In the genomic region with DNA sequence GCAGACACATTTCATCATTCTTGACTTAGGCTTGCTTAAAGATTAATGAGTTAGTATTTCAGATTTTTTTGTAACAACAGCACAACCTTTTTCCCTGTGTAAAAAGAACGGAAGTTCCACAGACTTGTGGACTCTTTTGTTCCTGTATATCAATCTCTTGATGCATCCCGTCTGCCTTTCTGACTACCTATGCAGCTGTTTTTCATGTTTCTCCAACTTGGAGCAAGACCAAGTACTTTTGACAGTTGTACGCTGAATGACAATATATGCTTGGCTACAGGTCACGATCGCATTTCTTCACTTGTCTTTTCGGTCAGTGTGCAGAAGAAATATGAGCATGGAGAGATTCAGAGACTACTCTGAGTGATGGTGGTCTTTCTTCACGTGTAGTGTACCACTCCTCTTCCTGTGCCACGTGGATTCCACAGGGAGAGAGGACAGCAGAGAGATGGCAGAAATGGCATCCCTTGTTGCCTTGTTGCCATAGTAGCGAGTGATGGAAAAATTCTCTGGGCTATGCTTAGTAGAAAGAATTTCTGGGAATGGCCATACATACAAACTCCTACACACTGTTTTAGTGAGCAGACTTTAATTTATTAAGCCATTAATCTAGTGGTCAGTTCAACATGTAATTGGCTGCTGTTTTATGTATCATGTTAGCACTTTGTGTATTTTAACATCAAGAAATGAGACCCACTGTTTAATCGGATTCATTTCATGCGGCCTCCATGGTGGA, we compare ENCODE assay signal across 27 mouse cellular contexts.
DNase-seq lines count a peak whose midpoint lies in the region; ATAC-seq and TF ChIP-seq lines count a peak whose summit lies in the region.
"Had no signal": no experiment of that assay in that cellular context is flagged by ENCODE, and none has a peak within 500 bp of the region (broad histone marks: within the 10 kb centered on the region; RNA-seq: fewer than 3 reads in every experiment).

No protein-coding gene starts in this region.

- H3K36me3 ChIP-seq in kidney, embryonic 15.5 days: no peaks in the 10 kb centered on the region
- H3K36me3 ChIP-seq in stomach, embryonic 14.5 days (ENCODE audit: control insufficient read depth, insufficient read depth, low read length): no peaks in the 10 kb centered on the region
- no peaks in the 10 kb centered on the region for H3K36me3 ChIP-seq in stomach, postnatal 0 days (ENCODE audit: control insufficient read depth, insufficient read depth, low read length)
- H3K36me3 ChIP-seq: embryonic facial prominence, embryonic 10.5 days; forebrain, embryonic 12.5 days; heart, embryonic 10.5 days; heart, embryonic 13.5 days had no signal

- H3K27ac ChIP-seq in kidney, embryonic 15.5 days: 0 out of 2 replicates have a peak overlapping the region, but pooled peaks have one; percentile 66
- H3K27ac ChIP-seq in stomach, embryonic 14.5 days (ENCODE audit: low read length): no peak overlapping the region; the same call in 1 of the 2 replicates
- no peak overlapping the region for H3K27ac ChIP-seq in stomach, postnatal 0 days (replicated peaks)
- H3K27ac ChIP-seq: embryonic facial prominence, embryonic 10.5 days; embryonic facial prominence, embryonic 13.5 days; forebrain, embryonic 12.5 days; heart, adult 2 months; heart, embryonic 10.5 days; heart, embryonic 13.5 days; hindbrain, embryonic 14.5 days had no signal

- H3K27me3 ChIP-seq in kidney, embryonic 15.5 days: no peaks in the 10 kb centered on the region
- no peaks in the 10 kb centered on the region for H3K27me3 ChIP-seq in stomach, embryonic 14.5 days (ENCODE audit: control insufficient read depth, insufficient read depth, low read length)
- H3K27me3 ChIP-seq in stomach, postnatal 0 days (ENCODE audit: control insufficient read depth, insufficient read depth, low read length): no peaks in the 10 kb centered on the region
- H3K27me3 ChIP-seq: embryonic facial prominence, embryonic 13.5 days; forebrain, embryonic 12.5 days; heart, embryonic 13.5 days had no signal

- 59% methylated on average over 11 of the region's 11 CpGs for WGBS in kidney, embryonic 15.5 days
- 60% methylated on average over 11 of the region's 11 CpGs for WGBS in stomach, embryonic 14.5 days
- WGBS in stomach, postnatal 0 days: 56% methylated on average over 11 of the region's 11 CpGs

- H3K9ac ChIP-seq in kidney, embryonic 15.5 days: no peak overlapping the region
- H3K9ac ChIP-seq in stomach, embryonic 14.5 days (replicated peaks; ENCODE audit: low read depth, low read length): no peak overlapping the region
- H3K9ac ChIP-seq in stomach, postnatal 0 days (ENCODE audit: low read length): no peak overlapping the region
- H3K9ac ChIP-seq: embryonic facial prominence, embryonic 13.5 days; forebrain, embryonic 12.5 days; heart, embryonic 13.5 days; hindbrain, embryonic 14.5 days had no signal

- no peak overlapping the region for H3K4me2 ChIP-seq in kidney, embryonic 15.5 days
- no peak overlapping the region for H3K4me2 ChIP-seq in stomach, embryonic 14.5 days (replicated peaks; ENCODE audit: low read depth, low read length)
- H3K4me2 ChIP-seq in stomach, postnatal 0 days (replicated peaks; ENCODE audit: low read depth): no peak overlapping the region
- H3K4me2 ChIP-seq: embryonic facial prominence, embryonic 13.5 days; forebrain, embryonic 12.5 days; heart, embryonic 13.5 days; hindbrain, embryonic 14.5 days had no signal

- H3K4me1 ChIP-seq in kidney, embryonic 15.5 days: no peaks in the 10 kb centered on the region
- H3K4me1 ChIP-seq in stomach, embryonic 14.5 days (ENCODE audit: control insufficient read depth, insufficient read depth, low read length): no peaks in the 10 kb centered on the region
- H3K4me1 ChIP-seq in stomach, postnatal 0 days (replicated peaks; ENCODE audit: control insufficient read depth, insufficient read depth): no peaks in the 10 kb centered on the region
- H3K4me1 ChIP-seq: embryonic facial prominence, embryonic 10.5 days; embryonic facial prominence, embryonic 13.5 days; forebrain, embryonic 12.5 days; heart, embryonic 10.5 days; heart, embryonic 13.5 days had no signal

- no peak for DNase-seq in kidney, postnatal 36 days
- peak; percentile 28 for DNase-seq in mesoderm, embryonic 11.5 days (ENCODE audit: low read depth, low spot score)
- no peak for DNase-seq in stomach, postnatal 0 days (ENCODE audit: low spot score)
- no peak for DNase-seq in layer of hippocampus, adult 18-20 months (ENCODE audit: low spot score in 2 of 2)
- DNase-seq: adrenal gland, adult 2 months; adrenal gland, postnatal 14 days; cerebellum, adult 11 months; cerebellum, adult 8-10 months; cerebellum, postnatal 10 days; cerebellum, postnatal 36 days; embryo, embryonic 11 days; gastrocnemius, postnatal 10 days; gastrocnemius, postnatal 36 days; heart, adult 2 months; heart, postnatal 14 days; heart, postnatal 4 days had no signal

- ATAC-seq in kidney, embryonic 15.5 days (replicated peaks; ENCODE audit: low FRiP score): peak; percentile 69; the same call in 1 of the 2 replicates
- ATAC-seq in stomach, embryonic 14.5 days (ENCODE audit: insufficient number of reproducible peaks, insufficient read depth, low FRiP score, low read depth): peak; percentile 65; the same call in 1 of the 2 replicates
- ATAC-seq in stomach, postnatal 0 days (ENCODE audit: low FRiP score, low TSS enrichment): 0 out of 2 replicates have a peak, but pooled peaks have one; percentile 26
- ATAC-seq: CD4-positive, CD25-positive, alpha-beta regulatory T cell, adult 4 months; forebrain, embryonic 16.5 days had no signal

- no peak overlapping the region for H3K4me3 ChIP-seq in kidney, embryonic 15.5 days (replicated peaks)
- no peak overlapping the region for H3K4me3 ChIP-seq in stomach, embryonic 14.5 days (ENCODE audit: low read depth, low read length)
- H3K4me3 ChIP-seq in stomach, postnatal 0 days (ENCODE audit: low read depth, low read length): no peak overlapping the region
- H3K4me3 ChIP-seq: embryonic facial prominence, embryonic 10.5 days; embryonic facial prominence, embryonic 13.5 days; erythroblast, embryonic 14.5 days; forebrain, embryonic 12.5 days; heart, adult 2 months; heart, embryonic 10.5 days; heart, embryonic 13.5 days had no signal

- TF ChIP-seq EP300 in stomach, postnatal 0 days (optimal IDR thresholded peaks at IDR 0.05): no peak

- no peaks in the 10 kb centered on the region for H3K9me3 ChIP-seq in kidney, embryonic 15.5 days (replicated peaks)
- H3K9me3 ChIP-seq in stomach, embryonic 14.5 days (ENCODE audit: control insufficient read depth, low read depth, low read length): no peaks in the 10 kb centered on the region
- no peaks in the 10 kb centered on the region for H3K9me3 ChIP-seq in stomach, postnatal 0 days (ENCODE audit: control insufficient read depth, low read length)
- H3K9me3 ChIP-seq: embryonic facial prominence, embryonic 10.5 days; embryonic facial prominence, embryonic 13.5 days; forebrain, embryonic 12.5 days; heart, embryonic 10.5 days; heart, embryonic 13.5 days had no signal

- no peak for TF ChIP-seq CTCF in stomach, postnatal 0 days (IDR thresholded peaks at IDR 0.05; ENCODE audit: low read depth)
